Mouse (Mus musculus) gastrocnemius, postnatal 4 days (tissue): ENCODE results near the gene Mrtfb. TPM values are rescaled to one million over a fixed set of nuclear protein-coding genes. Genes with fewer than 3 reads are reported as not detected.

ENCODE experiments used
- DNase-seq, 2 experiments: peaks; one replicate each; pipeline ENCODE4 v3.0.0; 2021 to 2022; ENCODE audit warnings: low spot score in 2 of 2, mixed read lengths in 2 of 2
- total RNA-seq, 2 experiments: library from RNA; stranded (reverse); gene quantifications; 2 replicates each; pipeline ENCODE4 v1.2.3; 2021

Mrtfb gene
- total RNA-seq, 2 experiments from 2014 or later = 32.0 to 32.9 TPM

DNA sequence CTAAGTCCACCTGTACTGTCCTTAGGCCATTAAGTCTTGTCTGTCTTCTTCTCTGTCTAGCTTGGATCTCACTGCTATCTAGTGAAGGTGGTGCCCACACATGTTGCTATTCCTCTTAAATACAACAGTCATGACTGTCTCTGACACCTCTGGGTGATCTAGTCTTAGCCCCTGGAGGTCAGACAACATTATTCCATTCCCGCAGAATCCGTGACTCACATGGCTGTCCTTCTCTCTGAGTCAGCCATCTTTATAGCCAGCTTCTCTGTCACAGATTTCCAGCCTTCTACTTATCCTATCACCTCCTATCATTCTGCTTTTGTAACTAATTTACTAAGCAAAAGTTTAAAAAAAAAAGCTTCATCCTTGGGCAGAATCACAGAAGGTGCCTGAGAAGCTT lies 125.5 kb downstream of the Mrtfb start:
- DNase-seq = no peak

DNA sequence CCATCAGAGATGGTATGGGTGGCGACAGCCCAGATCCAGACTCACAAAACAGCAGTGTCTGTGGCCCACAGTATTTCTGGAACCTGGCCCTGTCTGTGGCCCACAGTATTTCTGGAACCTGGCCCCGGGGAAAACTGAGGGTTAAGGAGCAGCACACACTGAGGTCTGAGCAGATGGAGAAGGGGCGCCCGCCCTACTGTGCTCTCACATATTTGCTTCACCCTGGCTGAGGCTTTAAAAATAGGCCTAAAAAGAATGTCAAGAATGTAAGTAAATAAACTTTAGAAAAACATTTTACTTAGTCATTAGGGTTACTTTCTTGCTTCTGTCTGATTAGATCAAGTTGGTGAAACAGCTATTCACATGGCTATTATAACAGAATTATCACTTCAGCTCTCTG lies 131.0 kb downstream of the Mrtfb start:
- no peak for DNase-seq

DNA sequence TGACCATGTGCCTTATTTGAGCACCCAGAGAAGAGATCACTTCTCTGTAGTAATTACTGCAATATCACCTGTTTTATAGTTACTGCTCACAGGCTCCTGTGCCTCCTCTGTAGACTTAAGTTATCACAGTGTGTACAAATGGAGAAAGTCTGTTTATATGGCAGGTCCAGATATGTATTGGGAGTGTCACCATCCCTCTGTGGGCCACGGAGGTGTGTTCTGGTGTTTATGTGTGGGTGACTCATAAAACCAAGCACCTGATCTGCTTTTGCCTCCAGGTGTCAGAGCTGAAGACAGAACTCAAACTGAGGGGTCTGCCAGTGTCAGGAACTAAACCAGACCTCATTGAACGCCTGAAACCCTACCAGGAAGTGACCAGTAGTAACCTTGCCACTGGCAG lies 144.1 kb downstream of the Mrtfb start:
- no peak for DNase-seq

DNA sequence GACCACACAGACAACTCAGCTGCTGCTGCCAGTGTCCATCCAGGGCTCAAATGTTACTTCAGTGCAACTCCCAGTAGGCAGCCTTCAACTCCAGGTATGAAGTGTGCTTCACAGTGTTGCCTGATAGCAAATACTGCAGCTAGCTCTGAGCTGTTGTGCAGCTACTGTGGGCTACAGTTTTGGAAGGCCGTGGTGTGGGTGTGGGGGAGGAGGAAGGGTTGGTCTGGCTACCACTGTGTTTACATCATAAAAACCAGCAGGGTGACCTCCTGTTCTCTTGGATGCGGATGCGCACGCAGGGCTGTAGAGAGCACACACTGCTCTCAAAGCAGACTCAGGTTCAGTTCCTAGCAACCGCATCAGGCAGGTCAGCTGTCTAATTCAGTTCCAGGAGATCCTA lies 145.3 kb downstream of the Mrtfb start:
- DNase-seq = no peak

DNA sequence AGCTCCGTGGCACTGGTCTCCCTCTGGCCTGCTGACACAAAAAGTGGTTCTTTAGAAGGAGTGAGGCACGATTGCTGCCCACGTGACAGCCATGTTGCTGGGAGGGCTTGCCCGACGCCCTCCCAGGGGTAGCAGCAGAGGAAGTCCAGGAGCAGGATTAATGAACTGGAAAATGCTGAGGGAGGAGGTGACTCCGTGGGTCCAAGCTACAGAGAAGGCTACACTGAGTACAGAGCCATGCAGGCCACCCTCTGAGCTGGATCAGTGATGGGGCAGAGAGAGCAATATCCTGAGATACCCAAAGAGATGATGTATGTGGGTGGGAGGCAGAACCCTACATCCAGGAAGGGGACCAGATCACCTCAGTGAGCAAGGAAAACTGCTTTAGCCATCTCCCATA lies 148.4 kb downstream of the Mrtfb start:
- no peak for DNase-seq

DNA sequence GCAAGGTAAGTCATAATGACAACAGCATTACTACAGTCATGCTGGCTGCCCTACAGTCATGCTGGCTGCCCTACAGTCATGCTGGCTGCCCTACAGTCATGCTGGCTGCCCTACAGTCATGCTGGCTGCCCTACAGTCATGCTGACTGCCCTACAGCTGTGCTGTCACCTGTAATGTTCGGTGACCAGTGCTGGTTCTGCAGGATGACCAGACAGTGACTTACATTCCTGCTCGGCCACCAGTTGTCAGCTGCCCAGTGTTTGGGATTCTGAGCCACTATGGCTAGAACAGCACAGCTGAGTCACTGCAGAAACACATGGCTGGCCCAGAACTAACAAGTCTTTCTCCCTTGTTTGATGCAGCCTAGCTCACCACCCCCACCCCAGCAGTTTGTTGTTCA lies 149.1 kb downstream of the Mrtfb start:
- no peak for DNase-seq

DNA sequence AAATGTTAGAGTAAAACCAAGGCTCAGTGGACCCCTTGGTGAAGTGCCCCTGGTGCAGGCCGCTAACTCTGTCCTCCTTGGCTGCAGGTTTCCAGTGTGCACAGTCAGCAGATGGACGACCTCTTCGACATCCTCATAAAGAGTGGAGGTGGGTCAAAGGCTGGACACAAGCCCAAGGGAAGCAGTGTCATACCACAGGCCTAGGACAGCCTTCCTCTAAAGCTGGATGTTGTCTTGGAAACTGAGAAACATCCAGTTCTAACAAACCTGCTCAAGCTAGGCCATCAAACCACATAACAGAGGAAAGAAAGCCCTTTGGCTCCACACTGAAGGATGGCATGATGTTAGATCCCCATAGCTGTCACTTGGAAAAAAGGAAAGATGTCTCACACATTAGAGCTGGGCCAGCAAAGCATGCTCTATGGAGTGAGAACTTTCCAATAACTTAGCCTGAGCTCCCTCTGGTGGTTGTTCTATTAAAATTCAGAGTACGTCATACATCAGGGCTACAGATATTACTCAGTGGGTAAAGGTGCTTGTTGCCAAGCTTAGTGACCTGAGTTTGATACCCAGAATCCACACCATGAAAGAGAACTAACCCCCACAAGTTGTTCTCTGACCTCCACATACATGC lies 153.4 kb downstream of the Mrtfb start:
- DNase-seq = no peak

DNA sequence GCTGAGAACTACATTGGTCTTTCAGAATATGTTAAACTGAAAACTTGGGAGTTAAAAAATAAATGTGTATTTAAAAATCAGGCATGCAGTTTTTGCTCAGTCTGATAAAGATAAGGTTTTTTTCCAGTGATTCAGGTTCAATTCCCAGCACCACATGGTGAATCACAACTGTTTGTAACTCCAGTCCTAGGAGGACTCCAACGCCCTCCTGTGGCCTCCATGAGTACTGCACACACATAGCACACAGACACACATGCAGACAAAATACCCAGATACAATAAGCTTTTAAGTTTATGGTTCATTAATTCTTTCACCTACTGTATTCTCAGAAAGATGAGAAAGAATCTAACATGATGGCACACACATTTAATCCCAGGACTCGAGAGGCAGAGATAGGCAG lies 154.5 kb downstream of the Mrtfb start:
- no peak for DNase-seq

DNA sequence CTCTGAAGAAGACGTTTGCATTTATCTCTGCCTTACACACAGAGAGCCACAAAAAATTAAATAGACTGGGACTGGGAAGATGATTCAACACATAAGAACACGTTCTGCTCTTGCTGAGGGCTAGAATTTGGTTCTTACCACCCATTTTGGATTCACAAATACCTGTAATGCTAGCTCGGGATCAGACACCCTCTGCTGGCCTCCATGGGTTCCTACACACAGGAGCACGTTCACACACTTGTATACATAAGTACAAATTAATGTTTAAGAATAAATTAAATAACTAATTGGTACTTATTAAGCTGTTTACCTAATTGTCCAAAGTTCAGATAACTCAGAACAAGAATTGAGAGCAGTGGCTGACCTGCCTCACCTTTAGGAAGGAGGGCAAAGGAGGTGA lies 155.2 kb downstream of the Mrtfb start:
- no peak for DNase-seq

DNA sequence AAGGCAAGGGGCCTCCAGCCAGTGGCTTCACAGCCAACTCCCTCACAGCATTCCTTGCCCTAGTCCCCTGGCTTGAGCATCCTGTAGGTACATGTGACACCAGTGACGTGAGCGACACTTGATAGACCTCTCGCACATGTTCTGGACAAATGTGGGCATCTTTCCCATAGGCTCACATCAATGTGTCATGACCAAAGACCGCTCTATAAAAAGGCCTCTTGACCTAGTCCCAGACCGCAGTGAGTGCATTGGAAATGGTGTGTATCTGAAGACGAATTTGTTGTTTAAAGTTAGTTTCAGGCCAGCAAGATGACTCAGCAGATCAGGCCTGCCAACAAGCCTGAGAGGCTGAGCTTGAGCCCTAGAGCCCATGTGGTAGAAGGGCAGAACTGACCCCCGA lies 158.3 kb downstream of the Mrtfb start:
- no peak for DNase-seq

DNA sequence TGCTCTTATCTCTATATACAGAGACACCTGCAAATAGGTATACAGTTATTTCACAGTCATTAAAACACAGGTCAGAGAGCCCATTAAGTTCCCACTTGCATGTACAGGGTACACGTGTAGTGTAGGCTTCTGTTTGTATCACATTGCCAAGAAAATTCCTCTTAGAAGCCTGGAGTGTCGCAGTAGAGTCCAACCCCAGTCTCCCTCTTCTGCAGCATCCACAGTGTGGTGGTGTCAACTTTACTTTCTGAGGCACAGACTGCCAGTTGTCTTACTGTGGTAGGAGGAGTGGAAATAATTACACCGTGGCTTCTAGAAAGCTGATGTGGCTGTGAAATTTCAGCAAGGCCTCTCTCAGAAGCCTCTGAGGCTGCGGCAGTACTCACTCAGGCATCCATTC lies 158.7 kb downstream of the Mrtfb start:
- no peak for DNase-seq

DNA sequence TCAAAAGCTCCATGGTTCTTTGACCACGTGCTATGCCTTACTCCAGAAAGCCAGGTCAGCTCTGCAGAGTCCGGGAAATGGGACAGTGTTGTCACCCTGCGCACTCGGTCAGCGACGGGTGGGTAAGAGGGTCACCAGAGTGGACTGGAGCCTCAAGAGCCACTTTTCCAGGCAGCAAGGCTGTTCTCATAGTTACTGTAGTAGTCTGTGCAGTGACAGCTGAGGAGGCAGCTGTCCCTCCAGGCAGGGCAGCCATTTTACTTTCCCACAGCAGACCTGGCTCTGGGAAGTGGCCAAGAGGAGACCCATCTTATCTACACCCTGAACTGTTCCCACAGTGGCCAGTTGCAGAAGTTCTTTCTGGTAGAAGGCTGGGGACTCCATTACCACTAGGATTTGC lies 159.2 kb downstream of the Mrtfb start:
- DNase-seq = no peak

DNA sequence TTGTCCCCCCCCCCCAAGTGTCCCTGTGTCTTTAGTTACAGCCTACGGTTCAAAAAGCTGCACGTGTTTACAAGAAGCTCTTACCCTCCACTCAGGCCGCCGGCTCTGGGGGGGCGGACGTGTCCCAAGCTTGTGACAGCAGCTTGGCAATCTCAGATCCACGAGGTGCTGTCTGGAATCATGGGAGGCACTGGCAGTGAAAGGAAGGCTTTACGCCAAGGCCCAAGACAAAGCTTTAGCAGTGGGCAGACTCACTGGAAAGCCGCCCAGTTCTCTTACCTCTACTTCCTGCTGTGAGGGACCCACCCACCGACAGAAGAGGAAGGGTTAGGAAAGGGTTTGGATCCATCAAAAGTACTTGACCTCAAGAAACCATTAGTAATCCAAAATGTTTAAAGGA lies 160.2 kb downstream of the Mrtfb start:
- DNase-seq = no peak

DNA sequence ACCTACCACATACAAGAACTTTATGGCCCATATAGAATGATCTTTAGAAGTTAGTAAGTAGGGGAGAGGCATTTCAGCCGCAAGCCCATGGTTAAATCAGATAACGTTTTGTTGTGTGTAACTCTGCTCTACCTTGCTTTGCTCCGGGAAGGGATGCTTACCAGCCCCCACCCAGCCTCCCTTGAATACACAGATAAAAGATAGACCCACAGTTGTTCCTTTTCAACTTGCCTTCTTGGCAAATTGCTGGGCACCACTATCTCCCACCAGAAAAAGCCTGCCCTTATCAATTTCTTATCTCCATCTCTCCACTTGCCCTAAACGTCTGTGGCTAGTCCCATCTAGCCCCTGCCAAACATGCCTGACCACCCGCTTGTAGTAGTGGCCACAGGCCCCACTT lies 161.6 kb downstream of the Mrtfb start:
- no peak for DNase-seq

DNA sequence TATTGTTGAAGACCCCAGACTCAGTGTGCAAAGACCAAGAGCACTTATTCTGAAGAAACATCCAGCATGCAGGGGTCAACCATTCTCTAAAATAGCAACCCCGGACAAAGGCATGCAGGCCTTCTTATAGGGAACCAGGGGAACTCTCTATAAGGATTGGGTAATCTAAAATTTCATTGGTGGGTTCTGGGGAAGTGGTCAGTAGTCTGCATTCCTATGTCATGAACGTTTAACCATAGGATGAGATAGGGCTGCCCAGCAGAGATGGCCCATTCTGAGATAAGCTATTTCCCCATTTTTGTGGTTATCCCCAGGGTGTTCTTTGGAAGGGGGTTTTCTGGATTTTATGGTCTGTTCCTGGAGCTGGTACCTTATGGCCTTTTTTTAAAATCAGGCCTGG lies 163.5 kb downstream of the Mrtfb start:
- DNase-seq = no peak

DNA sequence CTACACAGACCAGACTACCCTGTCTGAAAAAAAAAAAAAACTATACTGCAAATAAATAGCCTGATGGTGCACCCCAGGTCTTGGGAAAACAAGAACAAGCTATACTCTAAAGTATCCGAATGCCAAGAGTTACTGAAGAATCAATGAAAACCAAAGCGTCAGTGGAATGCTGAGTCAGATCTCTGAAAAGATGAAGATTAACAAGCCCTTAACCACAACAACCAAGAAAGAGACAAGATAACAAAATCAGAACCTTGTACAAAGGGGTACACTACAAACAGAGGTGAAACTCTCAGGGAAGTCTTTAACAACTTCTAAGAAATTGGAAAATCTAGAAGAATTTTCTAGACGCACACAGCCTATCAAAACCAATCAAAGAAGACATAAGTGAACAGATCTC lies 166.2 kb downstream of the Mrtfb start:
- DNase-seq = no peak

DNA sequence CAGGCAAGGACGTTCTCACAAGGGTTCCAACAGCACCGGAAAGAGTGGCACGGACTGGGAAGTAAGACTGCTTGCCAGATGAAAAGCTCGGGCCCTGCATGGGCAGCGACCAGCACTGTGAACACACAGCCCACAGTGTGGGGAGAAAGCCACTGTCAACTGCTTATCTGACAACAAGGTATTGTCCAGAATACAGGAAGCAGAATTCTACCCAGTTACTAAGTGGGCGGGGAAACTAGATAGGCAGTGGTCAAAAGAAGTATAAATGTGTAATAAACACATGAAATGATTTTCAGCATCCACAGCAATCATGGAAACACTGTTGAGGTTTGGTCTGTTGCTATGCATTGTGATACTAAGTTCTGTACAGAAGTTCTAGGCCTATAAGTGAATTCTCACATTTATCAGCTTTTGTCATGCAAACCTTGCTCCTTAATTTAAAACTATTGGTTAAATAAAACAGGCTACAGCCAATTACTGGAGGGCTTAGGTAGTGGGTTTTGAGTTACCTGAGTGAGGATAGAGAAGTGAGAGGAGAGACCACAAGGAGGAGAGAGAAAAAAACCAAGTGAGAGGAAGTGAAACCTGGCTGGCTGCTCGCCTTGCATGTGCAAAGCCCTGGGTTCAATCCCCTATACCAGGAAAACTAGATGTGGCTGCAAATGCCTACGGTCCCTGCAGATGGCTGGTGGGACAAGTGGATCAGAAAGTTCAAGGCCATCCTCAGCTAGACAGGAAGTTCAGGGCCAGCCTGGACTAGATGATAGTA lies 167.5 kb downstream of the Mrtfb start:
- no peak for DNase-seq

DNA sequence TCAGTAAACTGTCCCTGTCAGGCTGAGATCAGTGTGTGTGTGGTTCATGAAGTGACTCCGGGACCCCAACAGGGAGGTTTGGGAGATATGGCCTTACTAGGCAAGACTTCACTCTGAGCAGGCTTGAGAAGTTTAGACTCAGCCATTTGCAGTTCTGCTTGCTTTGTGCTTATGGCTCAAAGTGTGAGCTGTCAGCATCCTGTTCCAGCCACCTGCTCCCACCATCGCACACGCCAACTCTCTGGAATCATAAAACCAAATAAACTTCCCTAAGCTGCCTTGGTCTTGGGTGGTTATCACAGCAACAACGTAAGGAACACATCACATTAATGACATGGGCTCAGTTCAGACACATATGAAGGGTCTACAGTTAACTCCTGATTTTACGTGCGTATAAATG lies 169.5 kb downstream of the Mrtfb start:
- no peak for DNase-seq

DNA sequence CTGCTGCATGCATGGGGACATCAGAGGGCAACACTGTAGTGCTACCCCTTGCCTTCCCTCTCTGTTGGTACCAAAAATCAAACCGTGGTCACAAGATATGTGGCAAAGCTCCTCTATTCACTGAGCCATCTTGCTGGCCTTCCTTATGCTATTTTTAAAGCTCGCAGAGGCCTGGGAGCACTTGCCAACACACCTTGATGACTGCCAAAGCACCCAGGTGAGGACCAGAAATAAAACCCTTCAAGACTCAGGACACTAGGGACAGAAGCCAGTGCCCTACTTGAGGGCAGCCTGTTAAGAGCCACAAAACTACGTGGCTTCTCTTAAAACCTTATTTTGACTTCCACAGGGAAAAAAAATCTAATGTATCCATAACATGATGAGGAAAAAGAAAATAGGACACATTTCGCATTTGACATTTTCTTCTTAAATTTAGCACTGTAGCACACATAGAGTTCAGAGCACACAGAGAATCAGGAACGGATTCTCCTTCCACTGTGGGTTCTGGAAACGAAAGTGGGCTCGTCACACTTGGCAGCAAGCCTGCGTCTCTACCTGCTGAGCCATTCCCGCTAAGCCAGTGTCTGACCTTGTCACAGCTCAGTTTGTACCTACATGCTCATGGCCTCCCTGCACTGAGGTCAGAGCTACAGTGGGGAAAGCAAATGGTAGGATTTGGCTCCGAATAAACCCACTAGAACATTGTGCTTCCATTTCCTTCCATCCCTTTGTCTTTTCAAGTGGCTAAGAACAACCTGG lies 170.7 kb downstream of the Mrtfb start:
- no peak for DNase-seq

DNA sequence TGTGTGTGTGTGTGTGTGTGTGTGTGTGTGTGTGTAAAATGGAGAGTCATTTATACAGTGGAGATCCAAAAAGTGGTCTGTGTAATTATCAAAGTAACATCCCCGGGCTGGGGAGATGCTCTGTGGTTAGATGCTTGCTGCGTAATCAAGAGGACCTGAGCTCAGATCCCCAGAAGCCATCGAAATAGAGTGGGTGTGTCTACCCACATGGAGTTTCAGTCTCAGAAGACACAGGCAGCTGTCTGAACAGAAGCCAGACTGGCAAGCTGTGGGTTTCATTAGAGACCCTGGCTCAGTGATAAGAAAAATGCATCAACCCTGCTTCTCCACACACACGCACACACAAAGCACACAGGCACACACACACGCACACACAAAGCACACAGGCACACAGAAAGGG lies 171.8 kb downstream of the Mrtfb start:
- DNase-seq = no peak

DNA sequence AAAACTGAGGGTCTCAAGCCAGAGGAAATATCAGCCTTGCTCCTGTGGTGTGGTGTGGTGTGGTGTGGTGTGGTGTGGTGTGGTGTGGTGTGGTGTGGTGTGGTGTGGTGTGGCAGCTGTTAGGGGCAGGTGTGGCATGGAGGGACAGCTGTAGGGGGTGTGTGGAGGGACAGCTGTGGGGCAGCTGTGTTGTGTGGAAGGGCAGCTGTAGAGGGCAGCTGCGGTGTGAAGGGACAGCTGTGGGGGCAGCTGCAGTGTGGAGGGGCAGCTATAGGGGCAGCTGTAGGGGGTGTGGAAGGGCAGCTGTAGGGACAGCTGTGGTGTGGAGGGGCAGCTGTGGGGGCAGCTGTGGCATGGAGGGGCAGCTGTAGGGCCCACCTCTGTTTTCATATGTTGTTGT lies 172.5 kb downstream of the Mrtfb start:
- no peak for DNase-seq

DNA sequence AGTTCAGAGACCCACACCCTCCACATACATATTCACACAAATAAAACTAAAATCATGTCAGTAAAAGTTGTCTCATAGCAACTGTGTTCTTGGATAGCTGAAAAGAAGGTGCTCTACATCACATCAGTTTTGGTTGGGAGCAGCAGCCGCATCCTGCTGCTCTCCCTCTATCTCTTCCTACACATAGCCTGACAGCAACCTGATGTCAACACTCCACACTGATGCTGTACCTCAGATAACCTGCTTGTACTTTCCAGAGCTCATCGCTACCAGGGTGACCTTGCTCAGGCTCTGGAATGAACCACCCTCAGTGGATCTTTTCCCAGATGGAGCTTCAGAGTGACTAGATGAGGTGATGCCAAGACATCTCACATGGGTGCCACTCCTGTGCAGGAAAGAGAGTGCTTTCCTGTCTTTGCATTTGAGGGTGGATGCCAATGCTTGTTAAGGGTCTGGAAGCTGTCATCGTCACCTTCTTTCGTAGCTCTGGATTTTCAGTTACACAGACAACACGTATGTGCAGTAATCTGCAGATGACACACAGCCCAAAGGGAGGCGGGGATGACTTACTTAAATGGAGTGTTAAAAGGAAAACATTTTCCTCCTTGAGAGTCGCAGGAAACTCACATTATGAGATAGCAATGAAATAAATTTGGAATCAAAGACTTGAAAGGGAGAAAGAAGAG lies 173.8 kb downstream of the Mrtfb start:
- no peak for DNase-seq
